Mouse (Mus musculus) ovary, adult 10 weeks (tissue): ENCODE measurements around the gene Sgpp2. TPM values are rescaled to one million over a fixed set of nuclear protein-coding genes. Genes with fewer than 3 reads are reported as not detected.

ENCODE experiments used
- polyA plus RNA-seq: library from polyadenylated mRNA; stranded (reverse); fragments of 350-450 nt; fragmentation: Illumina TruSeq; extraction: RNeasy Lipid Tissue Mini Kit (QIAGEN cat#74804); gene quantifications from one replicate; pipeline ENCODE4 v1.2.3, GENCODE M21; 2014

Gene Sgpp2
- 17.2 TPM for polyA plus RNA-seq

GRCm38 (mm10) chr1:78310021-78310752 is at the start of gene Sgpp2:
Sgpp2 (plus strand) TSS chr1:78310345.

Other genes starting within 250 kb of the Sgpp2 start
- not detected for gene Pax3, start 113.2 kb upstream of the Sgpp2 start, polyA plus RNA-seq
- gene Farsb, start 178.6 kb downstream of the Sgpp2 start, polyA plus RNA-seq, result 245 TPM
- 1.1 TPM for gene Mogat1, start 200.6 kb downstream of the Sgpp2 start, polyA plus RNA-seq
- not detected for gene BC035947, start 201.8 kb downstream of the Sgpp2 start, polyA plus RNA-seq